Mouse (Mus musculus) thymus, postnatal 10 days (tissue): ENCODE results near the gene Atp8a1.
A peak's percentile ranks its signal among the peaks of the same experiment; 100 is the strongest.

ENCODE experiments used
- DNase-seq, 2 experiments: peaks; one replicate each; pipeline ENCODE4 v3.0.0; 2021; ENCODE audit warnings: low spot score in 2 of 2

Atp8a1 gene

DNA sequence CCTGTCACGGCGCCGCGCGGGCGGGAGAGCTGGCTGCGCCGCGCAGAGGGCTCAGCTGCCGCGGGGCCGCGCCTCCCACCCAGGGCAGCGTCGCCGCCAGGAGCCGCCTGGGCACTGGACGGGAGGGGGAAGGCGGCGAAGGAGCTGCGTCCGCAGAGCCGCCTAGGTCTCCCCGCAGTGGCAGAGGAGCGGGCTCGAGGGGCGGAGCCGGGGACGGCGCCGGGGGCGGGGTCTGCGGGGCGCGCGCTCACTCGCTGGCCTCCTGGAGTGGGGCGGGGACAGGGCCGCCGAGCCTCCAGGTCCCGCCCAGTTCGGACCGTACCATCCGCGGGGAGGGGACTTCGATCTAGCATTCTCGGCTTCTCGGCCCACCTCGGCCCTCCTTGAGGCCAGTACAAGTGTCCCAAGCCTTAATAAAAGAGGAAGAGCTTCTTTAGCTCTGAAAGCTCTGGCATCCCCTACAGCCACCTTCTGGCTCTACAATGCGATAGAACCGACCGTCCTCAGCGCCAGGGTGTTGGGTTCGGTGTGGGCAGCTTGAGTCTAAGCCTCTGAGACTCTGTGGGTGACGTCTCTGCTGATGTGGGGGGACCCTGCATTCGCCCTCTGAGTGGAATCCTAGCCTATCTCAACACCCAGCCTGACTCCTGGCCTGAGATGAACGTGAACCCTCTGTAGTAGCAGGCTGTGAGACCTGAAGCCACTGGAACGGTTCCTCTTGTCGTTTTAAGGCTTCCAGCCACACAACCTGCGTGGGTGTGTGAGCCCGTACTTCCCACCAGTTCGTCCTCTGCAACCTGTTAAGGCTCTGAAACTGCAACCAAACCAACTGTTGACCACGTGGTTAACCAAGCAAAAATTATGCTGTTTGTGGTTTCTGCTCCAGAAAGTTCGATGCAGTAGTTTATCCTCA, at the start of gene Atp8a1:
Gene Atp8a1, minus strand, starts transcription at position 182 of the 913 bp plus-strand sequence.
- peak; percentile 97 to 99 for DNase-seq

DNA sequence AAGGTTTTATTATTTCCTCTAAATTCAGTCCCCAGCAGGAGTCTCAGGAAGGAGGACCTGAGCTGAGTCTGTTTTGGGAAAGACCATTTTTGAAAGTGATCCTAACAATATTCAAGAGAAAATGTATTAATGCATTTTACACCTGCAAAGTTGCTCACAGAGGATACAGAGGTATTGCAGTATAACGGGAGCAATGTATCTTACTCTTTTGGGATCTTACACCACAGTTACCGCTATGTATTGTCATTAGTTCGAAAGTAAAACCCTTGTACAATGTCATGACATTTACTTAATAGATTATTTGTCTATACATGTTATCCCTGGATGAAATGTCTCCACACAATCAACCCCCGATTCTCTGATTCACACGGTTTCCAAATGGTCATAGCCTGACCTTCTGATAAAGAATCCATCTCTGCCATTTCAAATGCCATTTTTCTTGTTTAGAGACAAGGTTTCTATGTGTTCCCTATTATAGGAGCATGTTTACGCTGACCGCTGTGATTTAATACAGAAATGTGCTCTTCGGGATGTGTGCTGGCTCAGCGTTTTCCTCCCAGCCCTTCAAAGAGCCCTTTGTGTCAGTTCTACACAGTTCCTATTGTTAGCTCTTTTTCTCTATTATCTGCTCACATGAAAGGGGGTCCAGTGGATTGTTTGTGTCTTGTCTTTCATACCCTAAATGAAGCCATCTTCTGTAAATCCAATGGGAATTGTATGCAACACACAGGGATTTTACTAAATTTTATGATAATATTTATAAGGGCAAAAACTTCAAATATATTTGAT, 37.4 kb upstream of the Atp8a1 start:
- DNase-seq, result no peak

- DNase-seq, result no peak
Observed at GRCm38 (mm10) chr5:67883564-67884171, 36.4 kb upstream of the Atp8a1 start.

GRCm38 (mm10) chr5:67871414-67871813, 24.2 kb upstream of the Atp8a1 start:
- no peak for DNase-seq

GRCm38 (mm10) chr5:67866221-67866620, 19.0 kb upstream of the Atp8a1 start:
- DNase-seq, result no peak

- DNase-seq, result no peak
Observed at GRCm38 (mm10) chr5:67865670-67866069, 18.4 kb upstream of the Atp8a1 start.

DNA sequence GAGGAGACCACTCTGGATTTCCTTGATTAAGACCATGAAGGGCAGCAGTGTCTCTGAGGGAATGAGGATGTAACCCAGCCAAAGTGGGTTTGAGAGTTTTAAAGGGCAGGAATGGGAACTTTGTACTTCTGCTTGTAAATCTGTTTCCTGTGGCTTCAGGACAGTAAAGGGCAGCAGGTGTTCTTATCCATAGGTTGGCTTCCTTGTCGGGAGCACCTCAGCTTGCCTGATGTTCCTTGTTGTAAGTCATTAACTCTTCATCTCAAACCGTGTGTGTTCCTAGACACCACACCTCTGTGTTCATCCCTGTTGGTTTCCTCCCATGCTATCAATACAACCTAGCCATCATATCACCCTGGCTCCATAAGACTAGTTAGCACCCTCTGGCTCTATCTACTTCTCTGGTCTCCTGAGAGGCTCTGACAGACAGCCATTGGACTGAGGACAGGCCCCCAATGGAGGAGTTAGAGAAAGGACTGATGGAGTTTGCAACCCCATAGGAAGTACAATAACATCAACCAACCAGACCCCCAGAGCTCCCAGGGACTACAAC, 17.4 kb upstream of the Atp8a1 start:
- DNase-seq, result no peak

DNA sequence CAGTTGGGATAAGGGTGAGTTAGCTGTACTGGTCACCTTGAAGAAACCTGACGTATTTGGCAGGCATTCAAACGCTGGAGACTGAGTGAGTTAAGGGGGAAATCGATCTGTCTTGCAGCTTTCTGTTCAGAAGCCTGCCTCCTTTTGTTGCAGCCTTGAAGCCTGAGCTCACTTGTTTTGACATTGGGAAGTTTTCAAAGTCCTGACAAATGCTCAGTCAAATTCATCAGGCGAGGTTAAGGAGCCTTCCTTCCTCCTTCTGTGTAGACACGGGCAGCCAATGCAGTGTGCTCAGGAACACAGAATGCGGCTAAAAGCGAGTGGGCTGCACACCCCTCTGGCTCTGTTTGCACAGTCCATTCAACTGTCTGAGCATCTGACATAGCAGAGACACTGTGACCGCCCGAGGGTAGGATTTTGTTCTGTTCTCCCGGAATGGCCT, 16.7 kb upstream of the Atp8a1 start:
- DNase-seq, result no peak

DNA sequence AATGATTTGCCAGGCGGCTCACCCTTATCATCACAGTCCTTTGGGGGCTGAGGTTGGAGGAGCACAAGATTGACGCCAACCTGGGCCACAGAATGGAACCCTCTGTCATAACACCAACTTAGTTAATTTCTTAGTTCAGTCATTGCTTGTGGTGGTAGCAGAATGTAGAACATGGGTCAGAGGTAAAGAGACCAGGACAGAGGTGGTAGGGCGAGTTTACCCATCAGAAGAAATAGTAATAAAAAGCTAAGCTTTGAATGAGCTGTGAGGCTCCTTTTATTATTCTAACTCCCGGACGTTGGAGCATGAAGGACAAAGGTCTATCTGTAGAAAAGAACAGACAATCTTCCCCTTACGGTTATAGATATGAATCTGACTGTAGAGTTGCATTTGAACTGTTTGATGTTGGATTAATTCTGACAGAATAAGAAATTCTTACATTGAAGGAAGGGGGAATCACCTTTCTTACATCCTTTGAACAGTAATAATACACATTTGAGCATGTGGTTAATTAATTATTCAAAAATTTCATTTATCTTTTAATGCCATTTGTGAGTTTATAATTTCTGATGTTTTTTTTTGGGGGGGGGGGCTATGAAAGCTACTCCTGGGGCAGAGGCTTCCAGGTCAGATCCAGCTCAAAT, 7.9 kb upstream of the Atp8a1 start:
- no peak for DNase-seq

DNA sequence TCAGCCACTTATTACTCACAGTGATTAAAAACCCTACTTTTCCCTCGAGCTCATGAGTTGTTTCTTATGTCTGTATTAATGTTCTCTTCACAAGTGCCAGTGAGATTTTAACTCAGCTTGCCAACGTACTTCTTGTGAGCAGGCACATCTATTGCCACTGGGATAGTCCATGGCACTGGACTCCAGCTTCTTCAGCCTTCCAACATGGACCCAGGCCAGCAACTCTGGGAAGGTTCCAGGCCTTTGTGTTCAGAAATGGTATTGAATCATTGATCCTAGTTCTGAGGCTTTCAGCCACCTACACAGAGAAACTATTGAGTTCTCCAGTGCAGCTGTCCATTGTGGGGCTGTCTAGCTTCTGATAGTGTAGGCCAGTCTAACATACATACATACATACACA, 5.6 kb upstream of the Atp8a1 start:
- DNase-seq, result no peak

- DNase-seq, result no peak
Observed at GRCm38 (mm10) chr5:67849411-67849810, 2.2 kb upstream of the Atp8a1 start.

GRCm38 (mm10) chr5:67848511-67849014, 1.3 kb upstream of the Atp8a1 start:
- no peak for DNase-seq

DNA sequence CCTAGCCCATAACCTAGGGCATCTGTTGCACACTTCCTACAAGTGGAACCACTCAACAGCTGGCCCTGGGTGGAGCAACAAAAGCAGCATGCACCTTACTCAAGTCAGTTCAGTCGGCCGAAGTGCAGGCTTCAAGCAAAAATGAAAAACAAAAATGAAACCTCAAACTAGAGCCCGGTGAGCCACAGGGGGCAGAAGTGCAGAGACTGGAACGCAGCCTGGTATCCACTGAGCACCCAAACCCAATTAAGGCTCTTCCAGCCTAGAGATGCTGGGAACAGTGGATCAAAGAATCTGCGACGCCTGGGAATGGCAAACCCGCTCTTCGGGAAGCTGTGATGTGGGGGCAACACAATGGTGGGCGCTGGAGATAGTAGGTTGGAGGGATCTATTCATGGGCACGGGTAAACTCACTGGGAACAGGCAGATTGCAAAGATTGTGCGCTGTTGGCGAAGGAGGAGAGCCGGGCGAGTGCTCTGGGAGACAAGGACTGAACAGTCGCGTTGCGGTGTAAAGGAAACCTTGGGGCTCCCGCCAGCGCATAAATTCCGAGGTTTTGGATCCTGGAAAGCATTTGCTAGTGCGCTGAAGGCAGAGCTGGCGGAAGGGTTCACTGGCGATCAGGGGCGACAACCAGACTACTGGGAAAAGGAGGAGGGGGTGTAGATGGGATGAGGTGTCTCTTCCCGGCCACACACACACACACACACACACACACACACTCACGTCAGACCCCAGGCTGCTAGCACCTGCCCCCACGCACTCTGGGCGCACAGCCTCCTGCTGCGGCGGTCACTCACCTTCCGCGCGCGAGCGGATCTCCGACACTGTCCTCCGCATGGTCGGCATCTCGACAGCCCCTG, 641 bp downstream of the Atp8a1 start:
- DNase-seq, result peak; percentile 52 to 62

DNA sequence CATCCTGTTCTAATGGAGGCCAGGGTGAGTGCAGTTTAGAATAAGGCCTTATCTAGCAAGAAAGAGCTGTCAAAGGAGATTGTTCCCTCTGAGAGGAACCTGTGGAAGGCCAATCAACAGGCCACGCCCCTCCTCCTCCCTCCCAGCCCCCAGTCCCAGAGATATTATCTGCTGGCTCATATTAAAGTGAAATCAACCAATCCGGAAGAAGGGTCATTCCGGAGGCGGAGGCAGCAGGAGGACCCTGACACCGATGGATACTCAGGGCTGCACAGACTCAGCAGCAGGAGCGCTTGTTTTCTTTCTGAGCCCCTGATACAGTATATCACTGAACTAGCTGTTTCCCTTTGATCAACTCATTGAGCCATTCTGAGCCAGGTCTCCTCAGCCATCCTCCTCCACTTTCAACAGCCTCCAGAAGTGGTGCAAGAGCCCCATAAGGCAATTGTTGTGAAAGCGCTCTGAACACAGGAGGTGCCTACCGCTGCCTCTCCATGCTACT, 2.0 kb downstream of the Atp8a1 start:
- peak in 1 of 2 experiments; percentile 19 for DNase-seq

GRCm38 (mm10) chr5:67844070-67844469, 3.2 kb downstream of the Atp8a1 start:
- no peak for DNase-seq

- no peak for DNase-seq
Observed at GRCm38 (mm10) chr5:67842306-67842705, 4.9 kb downstream of the Atp8a1 start.

DNA sequence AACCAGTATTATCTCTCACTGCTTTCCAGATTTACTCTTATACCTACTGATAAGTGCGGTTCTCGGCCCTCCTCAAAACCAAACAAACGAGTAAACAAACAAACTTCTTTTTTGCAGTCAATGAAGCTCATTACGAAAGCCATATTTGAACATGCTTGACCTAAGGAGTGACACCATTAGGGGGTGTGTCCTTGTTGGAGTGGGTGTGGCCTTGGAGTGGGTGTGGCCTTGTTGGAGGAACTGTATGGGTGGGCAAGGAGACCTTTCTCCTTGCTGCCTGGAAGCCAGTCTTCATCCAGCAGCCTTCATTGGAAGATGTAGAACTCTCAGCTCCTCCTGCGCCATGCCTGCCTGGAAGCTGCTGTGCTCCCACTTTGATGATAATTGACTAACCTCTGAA, 13.4 kb downstream of the Atp8a1 start:
- no peak for DNase-seq

GRCm38 (mm10) chr5:67831293-67832147, 15.7 kb downstream of the Atp8a1 start:
- no peak for DNase-seq

- no peak for DNase-seq
Observed at GRCm38 (mm10) chr5:67828356-67828755, 18.9 kb downstream of the Atp8a1 start.
